ENCODE assay signal across 1 mouse cellular context in the genomic region with DNA sequence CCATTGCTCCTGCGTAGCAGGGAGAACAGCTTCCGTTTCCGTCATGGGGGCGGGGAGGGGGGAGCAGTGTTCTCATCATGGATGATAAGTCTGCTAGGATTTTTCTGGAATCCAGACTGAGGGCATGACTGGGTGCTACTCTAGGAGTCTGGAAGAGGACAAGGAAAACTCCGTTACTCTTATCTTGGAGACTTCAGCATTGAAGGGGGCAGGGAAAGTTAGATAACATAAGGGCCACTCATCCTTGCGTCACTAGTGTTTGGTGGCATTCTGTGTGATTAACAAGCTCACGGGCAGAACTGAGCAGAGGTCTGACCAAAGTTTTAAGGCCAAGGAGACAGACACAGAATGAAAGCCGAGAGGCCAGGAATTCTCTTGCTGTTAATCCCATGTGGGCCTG.
TF ChIP-seq lines count a peak whose summit lies in the region.

No protein-coding gene starts in this region.

TF ChIP-seq in MEL, 35 proteins besides CTCF, POLR2A, EP300 and RAD21 (continued from another document):
- TF ChIP-seq BHLHE40 (IDR thresholded peaks at IDR 0.05; ENCODE audit: borderline replicate concordance, low read depth, low read length) (peak; percentile 38; the same call in 1 of the 2 replicates), GATA1 (IDR thresholded peaks at IDR 0.05; ENCODE audit: low read depth, low read length) (peak; percentile 82), POLR2AphosphoS5 (IDR thresholded peaks at IDR 0.05; ENCODE audit: borderline replicate concordance, low read depth, low read length) (no peak), NRF1 (IDR thresholded peaks at IDR 0.05; ENCODE audit: insufficient read depth, low read depth, low read length, poor library complexity, severe bottlenecking) (peak; percentile 32; the same call in 1 of the 2 replicates), MXI1 (IDR thresholded peaks at IDR 0.05; ENCODE audit: low read depth, low read length) (no peak), CHD2 (IDR thresholded peaks at IDR 0.05; ENCODE audit: low read length) (no peak; the same call in 1 of the 2 replicates), MYC (IDR thresholded peaks at IDR 0.05; ENCODE audit: low read depth, low read length) (no peak), POLR2AphosphoS2 (IDR thresholded peaks at IDR 0.05; ENCODE audit: low read length) (0 out of 2 replicates have a peak, but pooled peaks have one; percentile 36)
